Mouse (Mus musculus) erythroblast, embryonic 14.5 days (primary cell): Measurements from ENCODE around the gene Neo1.

Experiments used
- GATA1 ChIP-seq: IDR thresholded peaks from 2 replicates; pipeline ENCODE4 v1.6.1; 2012; ENCODE audit warnings: low read length, inconsistent platforms, mixed read lengths
- TAL1 ChIP-seq: IDR thresholded peaks from 3 replicates; pipeline ENCODE4 v1.6.1; 2012; ENCODE audit warnings: low read length, inconsistent platforms, mixed read lengths

- TF ChIP-seq TAL1 (no peak), GATA1 (no peak)
Measured at GRCm38 (mm10) chr9:58899602-58900001, 136.6 kb downstream of the Neo1 start.
